Mouse (Mus musculus) embryo, embryonic 11 days (tissue): ENCODE measurements at regions not wholly inside any gene's neighbourhood (a gene's known extent, or its start where the extent isn't known, plus 50 kb on each side); places are given as distances from the start of the nearest gene placed in this dataset.

ENCODE experiments used
- DNase-seq: peaks from one replicate; pipeline ENCODE4 v3.0.0-alpha.2; 2015

DNA sequence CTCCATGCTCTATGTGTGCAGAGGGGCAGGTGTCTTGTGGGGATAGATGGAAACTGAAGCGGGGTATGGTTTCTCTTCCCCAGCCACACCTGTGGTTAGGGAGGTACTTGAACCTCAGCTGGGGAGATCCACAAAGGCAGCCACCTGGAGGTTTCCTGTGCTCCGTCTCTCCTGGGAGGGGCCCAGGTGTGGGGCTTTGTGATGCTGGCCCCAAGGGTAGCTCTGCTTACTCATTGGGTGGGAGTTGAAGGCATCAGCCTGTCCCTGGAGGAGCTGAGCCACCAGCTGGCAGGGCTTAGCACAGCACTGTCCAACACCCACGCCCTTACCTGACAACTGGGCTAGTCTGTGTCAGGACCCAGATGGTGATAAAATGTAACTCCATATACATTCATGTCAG lies 81.4 kb downstream of the Lhx2 start:
- no peak for DNase-seq

DNA sequence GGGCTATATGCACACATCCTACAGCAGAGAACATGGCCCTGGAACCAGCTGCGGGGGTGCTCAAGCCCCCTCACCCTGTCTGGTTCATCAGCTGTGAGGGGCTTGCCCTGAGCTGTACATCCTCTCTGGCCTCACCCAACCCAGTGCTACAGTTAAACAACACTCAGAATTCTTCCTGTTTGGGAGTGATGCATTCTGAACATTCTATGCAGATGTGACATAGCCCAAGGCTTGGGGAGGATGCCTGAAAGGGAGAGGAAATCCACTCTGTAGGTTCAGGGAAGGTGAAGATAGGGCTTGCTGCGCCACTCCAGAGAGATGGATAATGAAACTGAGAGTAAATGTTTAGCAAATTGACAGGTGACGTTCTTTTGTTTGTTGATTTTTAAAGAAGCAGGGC lies 83.3 kb downstream of the Lhx2 start:
- no peak for DNase-seq

DNA sequence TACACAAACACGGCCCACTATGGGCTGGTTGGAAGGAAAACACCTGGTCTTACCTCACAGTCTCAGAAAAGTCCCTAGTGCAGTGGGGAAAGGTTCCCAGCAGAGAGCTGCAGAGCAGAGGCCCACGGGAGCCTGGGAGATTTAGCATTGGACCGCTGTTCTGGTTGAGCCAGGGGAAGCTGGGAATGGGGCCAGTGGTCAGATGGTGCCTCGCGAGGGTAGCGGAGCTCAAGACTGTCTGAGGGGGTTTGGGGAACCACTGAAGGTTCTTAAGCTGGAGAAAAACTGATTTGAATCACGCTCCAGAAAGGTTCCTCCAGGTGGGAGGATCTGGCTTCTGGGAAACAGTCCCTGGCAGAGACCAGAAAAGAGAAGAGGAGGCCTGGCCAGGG lies 84.8 kb downstream of the Lhx2 start:
- DNase-seq = no peak

DNA sequence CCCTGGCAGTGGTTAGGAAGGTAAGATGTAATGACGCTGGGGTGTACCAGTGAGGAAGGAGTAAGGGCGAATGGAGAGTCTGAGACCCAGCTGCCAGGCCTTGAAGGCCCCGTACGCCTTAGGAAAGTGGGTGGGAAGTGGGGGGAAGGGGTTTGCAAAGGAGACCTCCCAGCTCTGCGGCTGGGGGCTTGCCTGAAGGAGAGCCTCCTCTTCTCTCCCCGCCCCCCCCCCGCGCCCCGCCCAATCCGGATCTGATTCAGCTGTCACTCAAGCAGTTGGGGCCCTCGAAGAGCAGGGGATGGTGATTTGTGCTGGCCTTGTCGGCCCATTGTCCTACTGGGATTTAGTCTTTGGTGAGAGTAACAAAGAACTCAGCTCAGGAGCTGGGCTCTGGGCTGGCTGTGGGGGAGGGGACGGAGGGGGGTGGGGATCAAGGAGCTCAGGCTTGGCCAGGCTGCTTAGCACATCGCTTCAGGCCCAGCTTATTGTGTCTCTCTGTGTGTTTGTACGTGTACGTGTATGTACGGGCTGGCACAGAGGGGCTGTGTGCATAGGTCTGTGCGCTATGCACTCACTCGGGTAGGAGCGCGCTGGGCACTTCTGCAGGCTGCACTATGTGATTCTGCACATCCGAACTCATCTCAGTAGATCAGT lies 85.3 kb downstream of the Lhx2 start:
- peak; percentile 86 for DNase-seq

DNA sequence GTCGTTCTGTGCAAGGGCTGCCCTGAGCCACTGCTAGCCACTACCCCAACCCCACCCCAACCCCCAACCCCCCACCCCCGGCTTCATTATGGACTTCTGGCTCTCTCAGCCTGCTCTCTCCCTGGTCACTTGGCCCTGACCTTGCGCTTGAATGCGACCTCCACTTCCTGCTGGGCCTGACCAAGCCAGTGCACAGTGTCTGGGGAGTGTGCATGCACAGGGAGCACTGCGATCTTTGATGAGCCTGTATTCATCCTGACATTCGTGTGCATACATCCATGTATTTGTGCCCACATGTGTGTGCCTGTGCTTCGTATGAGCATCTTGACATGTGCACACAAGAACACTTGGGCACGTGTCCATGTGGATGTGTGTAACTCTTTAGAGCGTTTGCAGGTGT lies 85.9 kb downstream of the Lhx2 start:
- DNase-seq = no peak

DNA sequence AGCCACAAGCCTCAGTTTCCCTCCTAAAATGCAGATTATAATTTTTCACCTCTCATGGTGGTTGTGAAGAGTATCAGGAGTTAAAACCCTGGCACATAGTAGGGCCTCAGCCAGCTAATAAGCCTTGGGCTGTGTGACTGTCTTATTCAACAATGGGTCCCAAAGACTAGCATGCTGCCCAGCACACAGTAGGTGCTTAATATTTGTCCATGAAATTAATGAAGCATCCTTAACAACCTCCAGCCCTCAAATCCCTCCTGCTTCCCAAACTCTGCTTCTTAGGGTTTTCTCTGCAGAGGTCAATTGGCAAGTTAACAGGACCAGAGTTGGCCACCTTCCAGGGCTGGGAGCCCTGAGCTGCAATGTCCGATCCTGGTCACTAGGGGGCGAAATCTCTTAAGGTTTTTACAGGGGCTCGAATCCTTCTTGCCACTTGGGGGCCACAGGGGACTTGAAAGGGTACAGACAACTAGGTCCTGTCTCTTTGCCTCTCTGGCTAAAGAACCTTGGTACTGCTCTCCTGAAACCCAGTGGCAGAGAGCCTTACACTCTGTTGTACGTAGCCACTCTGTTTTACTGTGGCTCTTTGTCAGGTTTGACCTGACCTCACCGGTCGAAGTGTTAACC lies 81.6 kb upstream of the Nek6 start:
- peak; percentile 82 for DNase-seq

DNA sequence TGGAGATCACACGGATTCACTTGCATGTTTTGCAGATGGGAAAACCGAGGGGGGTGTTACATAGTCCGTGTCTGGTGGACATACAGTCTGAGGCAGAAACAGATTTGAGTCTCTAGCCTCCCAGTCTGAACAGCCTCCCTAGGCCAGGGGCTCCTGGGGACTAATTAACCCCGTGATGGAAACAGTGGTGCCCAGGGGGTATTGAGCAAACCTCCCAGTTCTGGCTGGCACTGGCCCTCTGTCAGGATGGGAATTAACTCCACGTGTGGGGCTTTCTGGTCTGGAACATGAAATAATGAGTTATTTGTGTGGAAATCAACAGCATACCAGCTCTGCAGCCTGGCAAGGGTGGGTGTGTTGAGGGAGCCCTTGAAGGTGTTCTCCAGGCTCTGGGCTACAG lies 79.9 kb upstream of the Nek6 start:
- DNase-seq = no peak

DNA sequence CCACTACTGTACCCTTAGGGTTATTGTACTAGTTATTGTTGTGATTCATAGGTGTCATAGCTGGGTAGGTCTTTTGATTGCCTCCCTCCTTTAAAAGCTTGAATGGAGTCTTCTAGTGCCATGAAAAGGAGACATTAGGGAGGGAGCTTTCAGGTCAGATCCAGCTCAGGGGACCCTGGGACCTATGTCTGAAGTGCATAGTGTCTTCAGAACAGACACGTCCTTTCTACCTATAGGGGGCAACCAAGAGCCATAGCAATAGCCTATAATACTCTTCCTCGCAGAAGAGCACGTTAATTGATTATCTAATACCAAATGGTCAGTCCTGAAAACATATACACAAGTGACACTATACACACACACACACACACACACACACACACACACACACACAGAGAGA lies 77.7 kb upstream of the Nek6 start:
- DNase-seq = peak; percentile 67

DNA sequence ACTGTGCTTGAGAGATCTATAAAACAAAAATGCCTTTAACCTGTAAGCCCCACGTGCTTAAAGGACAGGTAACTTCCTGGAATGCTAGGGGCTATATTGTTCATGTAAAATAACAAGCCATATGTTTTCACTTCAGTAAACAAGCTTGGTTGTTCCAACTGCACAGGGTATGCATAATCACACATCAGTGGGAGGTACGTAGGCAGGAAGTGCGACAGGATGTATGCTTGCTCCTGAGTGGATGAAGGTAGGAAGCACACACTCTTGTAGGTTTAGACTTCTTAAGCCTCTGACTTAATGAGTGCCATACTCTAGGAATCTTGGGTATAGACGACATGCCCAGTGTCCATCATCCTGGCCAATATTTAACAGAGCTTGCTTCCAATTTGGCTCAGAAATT lies 74.7 kb upstream of the Nek6 start:
- no peak for DNase-seq

DNA sequence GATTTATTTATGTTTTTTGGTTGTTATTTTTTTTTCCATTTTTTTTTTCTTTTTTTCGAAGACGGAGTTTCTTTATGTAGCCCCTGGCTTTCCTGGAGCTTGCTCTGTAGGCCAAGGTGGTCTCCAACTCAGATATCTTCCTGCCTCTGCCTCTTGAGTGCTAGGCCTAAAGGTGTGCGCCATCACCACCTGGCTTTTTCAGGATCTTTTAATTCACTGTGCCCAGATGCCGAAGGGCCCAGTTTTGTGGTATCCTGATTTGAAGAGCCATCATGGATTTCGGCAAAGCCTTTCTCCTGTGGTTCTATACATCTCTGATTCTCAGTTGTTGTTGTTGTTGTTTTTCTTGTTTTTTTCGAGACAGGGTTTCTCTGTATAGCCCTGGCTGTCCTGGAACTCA lies 72.3 kb upstream of the Nek6 start:
- no peak for DNase-seq

DNA sequence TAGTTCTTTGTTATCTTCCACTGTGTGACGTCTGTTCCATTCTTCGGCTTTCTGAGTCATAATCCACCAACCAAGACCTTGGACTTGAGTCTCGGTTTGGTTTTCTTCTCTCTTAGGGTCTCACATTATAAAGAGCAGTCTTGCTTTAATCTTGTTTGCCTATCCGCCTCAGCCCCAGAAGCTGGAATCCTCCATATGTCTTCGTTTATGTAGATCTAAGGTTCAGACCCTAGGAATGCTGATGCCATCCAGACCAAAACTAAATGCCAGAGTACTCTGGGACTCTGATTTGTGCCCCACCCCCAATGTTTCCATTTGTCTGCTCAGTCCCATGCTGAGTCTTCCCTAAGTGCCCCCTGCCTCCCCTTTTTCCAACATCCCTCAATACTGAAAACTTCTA lies 71.5 kb upstream of the Nek6 start:
- no peak for DNase-seq

DNA sequence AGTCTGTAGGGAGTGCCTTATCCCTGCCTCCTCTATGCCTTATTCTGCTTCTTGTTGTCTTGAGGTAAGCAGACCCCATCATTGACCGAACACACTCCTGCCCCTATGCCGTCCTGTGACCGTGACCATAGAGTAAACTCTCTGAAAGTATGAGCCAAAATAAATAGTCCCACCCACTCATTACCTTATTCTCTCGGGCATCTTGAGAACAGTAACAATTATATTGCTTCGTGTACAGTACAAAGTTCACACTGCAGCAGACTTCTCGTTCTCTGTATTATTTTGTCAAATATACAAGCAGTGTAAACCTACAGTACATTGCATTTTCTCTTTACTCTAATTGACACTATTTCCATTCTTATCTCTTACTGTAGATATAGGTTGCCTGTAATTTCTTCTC lies 62.4 kb upstream of the Nek6 start:
- DNase-seq = no peak

DNA sequence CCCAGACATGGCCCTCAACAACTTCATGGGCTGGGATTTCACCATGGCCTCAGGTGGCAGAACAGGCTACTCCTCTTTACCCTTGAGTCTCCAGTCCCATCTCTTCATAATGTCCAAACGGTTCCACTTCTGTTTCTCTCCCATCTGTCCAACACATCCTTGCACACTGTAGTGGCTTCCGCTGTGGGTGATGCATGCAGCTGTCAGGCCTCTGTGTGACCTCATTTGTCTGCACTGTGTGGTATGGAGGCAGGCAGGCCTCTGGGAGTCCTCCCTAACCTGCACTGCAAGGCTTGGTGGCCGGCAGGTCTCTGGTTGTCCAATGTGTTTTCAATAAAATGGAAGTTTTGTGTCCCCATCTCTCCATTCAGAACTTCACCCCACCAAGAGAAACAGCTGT lies 54.9 kb upstream of the Nek6 start:
- DNase-seq = no peak

DNA sequence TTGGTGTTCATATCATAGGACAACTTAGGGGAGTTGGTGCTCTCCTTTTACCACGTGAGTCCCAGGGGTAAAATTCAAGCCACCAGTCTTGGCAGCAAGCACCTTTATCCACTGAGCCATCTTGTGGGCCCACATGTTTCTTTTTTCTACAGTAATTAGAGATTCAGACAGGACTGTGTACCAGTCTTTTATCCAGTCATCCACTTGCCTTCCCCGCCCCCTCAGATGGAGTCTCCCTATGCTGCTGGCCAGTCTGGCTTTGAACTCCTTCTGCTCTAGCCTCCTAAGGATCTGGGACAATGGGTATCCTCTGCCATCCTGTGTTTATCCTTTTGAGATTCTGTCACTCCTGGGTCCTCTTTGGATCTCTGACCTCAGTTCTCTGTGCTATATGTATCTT lies 51.1 kb upstream of the Nek6 start:
- no peak for DNase-seq

DNA sequence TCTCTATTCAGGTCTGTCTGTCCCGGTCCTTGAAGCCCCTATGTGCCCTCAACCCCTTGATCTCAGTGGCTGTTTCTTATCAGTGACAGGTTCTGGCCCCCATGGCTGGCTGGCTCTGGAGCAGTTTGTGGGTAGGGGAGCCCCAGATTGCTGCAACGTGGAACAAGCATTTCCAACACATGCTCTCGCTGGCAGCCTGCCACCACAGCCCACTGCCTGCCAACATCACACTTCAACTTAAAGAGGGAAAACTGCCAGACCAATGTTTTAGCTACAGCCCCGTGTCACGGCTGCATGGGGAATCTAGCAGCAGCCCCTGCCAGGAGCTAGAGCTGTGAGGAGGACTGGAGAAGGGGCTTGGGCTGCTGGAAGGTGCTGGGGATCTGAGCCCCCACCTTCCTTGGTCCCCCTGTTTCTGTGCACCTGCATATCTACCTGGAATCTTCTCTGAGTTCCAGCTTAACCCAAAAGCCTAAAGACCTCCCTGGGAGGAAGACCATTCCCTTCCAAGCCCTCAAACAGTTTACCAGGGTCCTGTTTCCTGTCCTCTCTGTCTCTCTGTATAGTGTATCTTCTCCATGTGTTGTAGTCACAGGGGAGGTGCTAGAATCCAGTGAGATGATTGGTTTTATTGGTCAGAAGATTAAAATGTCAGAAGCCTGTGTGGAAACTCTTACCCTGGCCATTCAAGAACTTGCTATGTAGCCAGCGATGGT lies 50.5 kb upstream of the Nek6 start:
- DNase-seq = no peak
